Mouse (Mus musculus) stomach, embryonic 14.5 days (tissue): ENCODE results near the gene Sept8. TPM values are rescaled to one million over a fixed set of nuclear protein-coding genes. Genes with fewer than 3 reads are reported as not detected.

ENCODE experiments used
- ATAC-seq: fragments of 200-750 bp; cut with Nextera tagmentation; 2 replicates; pipeline ENCODE4 v1.8.0; 2017; ENCODE audit warnings: low read depth, moderate TSS enrichment; ENCODE audit not compliant: insufficient number of reproducible peaks, insufficient read depth, low FRiP score
- H3K27ac ChIP-seq: fragments of 300-500 bp; sonication (generic); 2 replicates; pipeline ENCODE4 v1.5.1; 2014; ENCODE audit warnings: mild to moderate bottlenecking, low read length, moderate library complexity, mixed read lengths
- H3K27me3 ChIP-seq: fragments of 300-500 bp; sonication (generic); 2 replicates; pipeline ENCODE4 v1.6.1; 2014; ENCODE audit warnings: low read length, control low read depth, mixed read lengths; ENCODE audit not compliant: control insufficient read depth, insufficient read depth
- H3K36me3 ChIP-seq: fragments of 300-500 bp; sonication (generic); 2 replicates; pipeline ENCODE4 v1.6.1; 2014; ENCODE audit warnings: mild to moderate bottlenecking, control low read depth, low read length, moderate library complexity, mixed read lengths; ENCODE audit not compliant: control insufficient read depth, insufficient read depth
- H3K4me1 ChIP-seq: fragments of 300-500 bp; sonication (generic); 2 replicates; pipeline ENCODE4 v1.6.1; 2014; ENCODE audit warnings: low read length, control low read depth, mixed read lengths; ENCODE audit not compliant: control insufficient read depth, insufficient read depth
- H3K4me2 ChIP-seq: fragments of 300-500 bp; sonication (generic); replicated peaks from 2 replicates; pipeline ENCODE4 v1.6.1; 2014; ENCODE audit warnings: low read depth, low read length, control low read depth
- H3K4me3 ChIP-seq: fragments of 300-500 bp; sonication (generic); 2 replicates; pipeline ENCODE4 v1.5.1; 2014; ENCODE audit warnings: low read depth, low read length, control low read depth
- H3K9ac ChIP-seq: fragments of 300-500 bp; sonication (generic); replicated peaks from 2 replicates; pipeline ENCODE4 v1.6.1; 2014; ENCODE audit warnings: low read depth, mild to moderate bottlenecking, control low read depth, low read length, moderate library complexity, mixed read lengths
- H3K9me3 ChIP-seq: fragments of 300-500 bp; sonication (generic); 2 replicates; pipeline ENCODE4 v1.6.1; 2016; ENCODE audit warnings: low read depth, low read length, control low read depth; ENCODE audit not compliant: control insufficient read depth
- WGBS: fragments of 180-500 bp; shearing (Covaris S2); extraction: QIAGEN DNeasy Blood & Tissue Kit; methylation state at CpG from one replicate; pipeline ENCODE4 v1.1.7; 2014; 5-methylcytosine and 5-hydroxymethylcytosine counted together
- polyA plus RNA-seq: library from polyadenylated mRNA; unstranded; fragments of >200 nt; fragmentation: Nextera tagmentation; extraction: Ambion mirVana; gene quantifications from 2 replicates; pipeline ENCODE4 v1.2.1, GENCODE M21; 2014

Gene Sept8
- polyA plus RNA-seq, result 24.5 and 26.1 TPM in 2 replicates

DNA sequence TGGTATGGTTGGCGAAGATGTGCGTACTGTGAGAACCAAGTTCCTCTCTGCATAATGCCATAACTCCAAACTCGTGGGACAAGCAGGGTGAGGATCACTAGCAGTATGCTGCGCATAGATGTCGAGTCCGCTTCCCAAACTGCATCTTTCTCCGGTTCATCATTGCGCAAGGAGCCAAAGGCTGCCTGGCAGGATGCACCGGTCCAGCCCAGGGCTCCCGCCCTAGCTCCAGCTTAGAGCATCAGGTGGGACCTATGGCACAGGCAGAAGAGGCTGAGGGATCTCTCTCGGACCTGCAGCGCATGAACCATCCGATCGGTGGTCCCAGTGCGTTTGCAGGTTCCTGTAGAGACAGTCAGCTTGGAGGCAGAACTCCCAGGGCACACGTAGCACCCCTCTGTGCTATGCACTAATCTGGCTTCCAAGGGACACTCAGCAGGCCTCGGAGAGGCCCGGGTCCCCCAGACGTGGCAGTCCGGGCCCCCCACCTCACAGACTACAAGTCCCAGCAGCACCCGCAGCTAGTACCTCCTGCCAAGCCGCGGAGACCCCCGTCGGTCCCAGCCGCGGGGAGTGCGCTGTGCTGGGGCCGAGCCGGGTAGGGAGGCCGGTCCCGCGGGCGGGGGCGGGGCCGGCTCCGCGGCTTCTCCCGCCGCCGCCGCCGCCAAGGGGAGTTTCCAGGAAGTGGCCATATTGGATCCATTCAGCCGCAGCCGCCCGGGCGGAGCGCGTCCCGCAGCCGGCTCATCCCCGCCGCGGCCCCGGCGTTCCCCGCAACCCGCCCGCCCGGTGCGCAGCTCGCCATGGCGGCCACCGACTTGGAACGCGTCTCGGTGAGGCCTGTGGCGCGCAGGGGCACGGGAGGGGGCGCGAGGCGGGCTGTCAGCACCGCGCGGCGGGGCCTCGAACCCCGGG lies at the start of gene Sept8:
Gene Sept8, plus strand, starts transcription at position 51 of the 915 bp plus-strand sequence.
- Histone ChIP-seq H3K4me2 (peak within 1 kb of the TSS; percentile 83), H3K9me3 (no peaks in the 10 kb centered on the region), H3K4me1 (peaks cover 23% of the 10 kb centered on the region; the same call in 1 of the 2 replicates), H3K27ac (peak within 1 kb of the TSS; percentile 75), H3K27me3 (no peaks in the 10 kb centered on the region), H3K4me3 (peak within 1 kb of the TSS; percentile 84), H3K9ac (peak within 1 kb of the TSS; percentile 67), H3K36me3 (no peaks in the 10 kb centered on the region)
- 4% methylated on average over 78 of the region's 79 CpGs for WGBS
- peak; percentile 73 for ATAC-seq

DNA sequence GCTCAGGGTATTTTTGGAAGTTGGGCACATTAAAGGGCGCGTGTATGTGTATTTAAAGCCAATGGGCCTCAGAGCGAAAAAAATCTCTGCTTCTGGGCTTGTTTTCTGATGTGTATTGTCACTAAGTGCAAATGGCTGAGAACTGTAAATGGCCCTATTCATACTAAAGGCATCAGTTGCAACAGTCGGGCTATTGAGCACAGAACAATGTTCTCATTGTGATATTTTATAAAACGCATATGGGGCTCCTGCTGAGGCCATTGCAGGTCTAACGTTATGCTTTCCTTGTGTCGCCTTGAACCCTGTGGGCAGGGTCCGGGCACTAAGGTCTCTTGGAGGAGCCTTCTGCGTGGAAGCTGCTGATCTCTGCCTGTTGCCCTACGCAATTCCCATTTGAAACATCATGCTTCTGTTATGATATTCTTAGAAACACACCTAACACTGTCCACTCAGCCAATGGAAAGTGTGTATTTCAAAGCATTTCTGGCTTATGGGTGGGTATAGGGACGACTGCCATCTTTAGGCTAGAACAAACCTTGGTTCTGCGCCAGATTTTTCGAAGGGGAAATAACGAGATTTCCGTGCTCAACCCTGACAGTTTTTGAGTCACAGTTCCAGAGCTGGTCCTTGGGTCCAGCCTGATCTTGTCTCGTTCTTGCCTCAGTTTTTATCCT lies 49.6 kb upstream of the Sept8 start:
- Histone ChIP-seq H3K4me2 (peak overlapping the region; percentile 42; the same call in 1 of the 2 replicates), H3K9me3 (peaks cover 2% of the 10 kb centered on the region; the same call in 1 of the 2 replicates), H3K4me1 (peaks cover 16% of the 10 kb centered on the region; the same call in 1 of the 2 replicates), H3K9ac (no peak overlapping the region), H3K27ac (no peak overlapping the region), H3K36me3 (no peaks in the 10 kb centered on the region), H3K4me3 (no peak overlapping the region), H3K27me3 (peaks cover 23% of the 10 kb centered on the region; the same call in 1 of the 2 replicates)
- no peak for ATAC-seq
- WGBS, result 45% methylated on average over 16 of the region's 16 CpGs

DNA sequence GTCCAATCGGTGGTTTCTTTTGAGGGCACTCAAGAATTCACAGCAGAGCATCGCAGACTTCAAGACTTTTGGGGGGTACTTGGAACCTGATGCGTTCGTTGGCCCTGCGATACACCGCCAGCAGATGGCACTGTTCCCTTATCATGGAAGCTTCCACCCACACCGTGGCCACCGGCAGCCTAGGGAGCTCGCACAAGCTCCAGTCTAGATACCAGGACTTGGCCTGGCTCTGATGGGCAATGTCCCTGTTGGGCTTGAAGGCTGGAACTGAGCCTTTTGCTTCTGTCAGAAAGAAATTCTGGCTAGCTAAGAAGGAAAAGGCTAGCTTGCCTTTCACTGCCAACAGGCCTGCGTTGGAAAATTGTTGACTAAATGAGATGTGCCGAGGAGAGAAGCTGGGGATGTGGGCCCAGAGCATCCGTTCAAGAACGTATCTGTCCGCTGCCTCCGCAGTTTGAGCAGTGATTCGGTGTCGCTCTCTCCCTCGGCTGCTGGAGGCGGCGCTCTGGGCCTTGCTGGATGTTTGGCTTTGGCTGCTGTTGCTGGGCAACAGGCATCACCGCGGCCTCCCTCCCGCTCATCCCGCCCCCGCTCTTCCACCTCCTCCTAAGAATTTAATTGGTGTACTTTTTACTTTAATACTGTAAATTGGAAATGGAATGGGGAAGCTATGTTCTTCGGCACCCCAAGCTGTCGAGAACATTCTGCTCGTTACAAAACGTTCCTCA lies 48.9 kb upstream of the Sept8 start, which contains the start of gene Gm9837:
Gene Gm9837, minus strand, starts transcription at position 512 of the 728 bp plus-strand sequence.
- no peak within 1 kb of the TSS for H3K27ac ChIP-seq
- peak; percentile 47; the same call in 1 of the 2 replicates for ATAC-seq
- no peak within 1 kb of the TSS for H3K9ac ChIP-seq
- 4% methylated on average over 29 of the region's 29 CpGs for WGBS
- H3K27me3 ChIP-seq, result peaks cover 23% of the 10 kb centered on the region
- H3K4me3 ChIP-seq, result peak within 1 kb of the TSS; percentile 16
- no peaks in the 10 kb centered on the region for H3K9me3 ChIP-seq
- H3K4me2 ChIP-seq, result peak within 1 kb of the TSS; percentile 42
- H3K4me1 ChIP-seq, result peaks cover 16% of the 10 kb centered on the region; the same call in 1 of the 2 replicates
- no peaks in the 10 kb centered on the region for H3K36me3 ChIP-seq

DNA sequence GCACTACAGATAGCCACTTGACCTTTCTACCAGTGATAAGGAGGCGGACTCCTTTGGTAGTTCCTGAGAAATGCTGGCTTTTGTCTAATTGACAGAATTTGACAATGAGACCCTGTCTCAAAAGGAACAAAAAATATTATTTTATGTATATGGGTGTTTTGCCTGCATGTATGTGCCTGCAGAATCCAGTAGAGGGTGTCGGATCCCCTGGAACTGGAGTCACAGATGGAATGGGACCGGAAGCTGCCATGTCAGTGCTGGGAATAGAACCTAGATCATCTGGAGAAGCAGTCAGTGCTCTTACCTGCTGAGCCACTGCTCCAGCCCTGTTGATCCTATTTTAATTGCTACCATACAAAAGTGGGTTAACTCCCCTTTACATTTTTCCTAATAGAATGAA lies 46.3 kb upstream of the Sept8 start:
- Histone ChIP-seq H3K4me2 (no peak overlapping the region), H3K36me3 (no peaks in the 10 kb centered on the region), H3K4me3 (no peak overlapping the region), H3K4me1 (peaks cover 8% of the 10 kb centered on the region; the same call in 1 of the 2 replicates), H3K27ac (no peak overlapping the region), H3K9ac (no peak overlapping the region), H3K27me3 (peaks cover 33% of the 10 kb centered on the region), H3K9me3 (no peaks in the 10 kb centered on the region)
- 70% methylated on average over 3 of the region's 3 CpGs for WGBS
- no peak for ATAC-seq

GRCm38 (mm10) chr11:53475620-53476019 lies 43.4 kb upstream of the Sept8 start:
- Histone ChIP-seq H3K27ac (no peak overlapping the region), H3K4me3 (no peak overlapping the region), H3K9ac (no peak overlapping the region), H3K4me2 (no peak overlapping the region), H3K36me3 (no peaks in the 10 kb centered on the region), H3K4me1 (0 out of 2 replicates have a peak, but pooled peaks cover 8% of the 10 kb centered on the region), H3K27me3 (peaks cover 49% of the 10 kb centered on the region), H3K9me3 (0 out of 2 replicates have a peak, but pooled peaks cover 3% of the 10 kb centered on the region)
- ATAC-seq, result no peak
- whole genome bisulfite sequencing, result 36% methylated on average over 8 of the region's 8 CpGs

GRCm38 (mm10) chr11:53477833-53478232 lies 41.2 kb upstream of the Sept8 start:
- H3K27me3 ChIP-seq, result peaks cover 53% of the 10 kb centered on the region
- 50% methylated on average over 7 of the region's 7 CpGs for WGBS
- 0 out of 2 replicates have a peak, but pooled peaks cover 6% of the 10 kb centered on the region for H3K4me1 ChIP-seq
- H3K4me2 ChIP-seq, result no peak overlapping the region
- ATAC-seq, result no peak
- H3K9ac ChIP-seq, result no peak overlapping the region
- 0 out of 2 replicates have a peak, but pooled peaks cover 3% of the 10 kb centered on the region for H3K9me3 ChIP-seq
- H3K4me3 ChIP-seq, result no peak overlapping the region
- H3K27ac ChIP-seq, result no peak overlapping the region
- no peaks in the 10 kb centered on the region for H3K36me3 ChIP-seq

GRCm38 (mm10) chr11:53478383-53479170 lies 40.5 kb upstream of the Sept8 start:
- H3K4me1 ChIP-seq, result 0 out of 2 replicates have a peak, but pooled peaks cover 6% of the 10 kb centered on the region
- WGBS, result 4% methylated on average over 79 of the region's 79 CpGs
- H3K4me3 ChIP-seq, result peak overlapping the region; percentile 29
- H3K9me3 ChIP-seq, result 0 out of 2 replicates have a peak, but pooled peaks cover 3% of the 10 kb centered on the region
- H3K27me3 ChIP-seq, result peaks cover 53% of the 10 kb centered on the region
- no peak overlapping the region for H3K9ac ChIP-seq
- H3K36me3 ChIP-seq, result no peaks in the 10 kb centered on the region
- ATAC-seq, result no peak
- H3K4me2 ChIP-seq, result peak overlapping the region; percentile 69
- no peak overlapping the region for H3K27ac ChIP-seq
